Mouse (Mus musculus) neural tube, embryonic 12.5 days (tissue): ENCODE results near the gene Ap1ar. TPM values are rescaled to one million over a fixed set of nuclear protein-coding genes. Genes with fewer than 3 reads are reported as not detected.

ENCODE experiments used
- ATAC-seq: fragments of 200-750 bp; cut with Nextera tagmentation; 2 replicates; pipeline ENCODE4 v1.8.0; 2017; ENCODE audit warnings: low read depth, mild to moderate bottlenecking, moderate TSS enrichment, moderate library complexity; ENCODE audit not compliant: low FRiP score
- H3K27ac ChIP-seq: fragments of 300-500 bp; sonication (generic); 2 replicates; pipeline ENCODE4 v1.5.1; 2016
- H3K27me3 ChIP-seq: fragments of 300-500 bp; sonication (generic); replicated peaks from 2 replicates; pipeline ENCODE4 v1.6.1; 2016; ENCODE audit warnings: mild to moderate bottlenecking
- H3K36me3 ChIP-seq: fragments of 300-500 bp; sonication (generic); 2 replicates; pipeline ENCODE4 v1.6.1; 2016; ENCODE audit warnings: mild to moderate bottlenecking
- H3K4me1 ChIP-seq: fragments of 300-500 bp; sonication (generic); 2 replicates; pipeline ENCODE4 v1.6.1; 2016
- H3K4me2 ChIP-seq: fragments of 300-500 bp; sonication (generic); replicated peaks from 2 replicates; pipeline ENCODE4 v1.6.1; 2016; ENCODE audit warnings: mild to moderate bottlenecking
- H3K4me3 ChIP-seq: fragments of 300-500 bp; sonication (generic); 2 replicates; pipeline ENCODE4 v1.5.1; 2016
- H3K9ac ChIP-seq: fragments of 300-500 bp; sonication (generic); 2 replicates; pipeline ENCODE4 v1.6.1; 2016; ENCODE audit warnings: mild to moderate bottlenecking
- H3K9me3 ChIP-seq: fragments of 300-500 bp; sonication (generic); 2 replicates; pipeline ENCODE4 v1.6.1; 2016; ENCODE audit warnings: mild to moderate bottlenecking
- WGBS: fragments of 180-500 bp; shearing (Covaris S2); methylation state at CpG from one replicate; pipeline ENCODE4 v1.1.7; 2016; 5-methylcytosine and 5-hydroxymethylcytosine counted together
- polyA plus RNA-seq: library from polyadenylated mRNA; unstranded; fragments of >200 nt; fragmentation: Nextera tagmentation; extraction: Ambion mirVana; gene quantifications from 2 replicates; pipeline ENCODE4 v1.2.1, GENCODE M21; 2016

The Ap1ar gene
- polyA plus RNA-seq, 1 experiment from 2014 or later = 93.6 TPM

- WGBS = 89% methylated on average over 6 of the region's 6 CpGs
- Histone ChIP-seq H3K36me3 (peaks cover 3% of the 10 kb centered on the region; the same call in 1 of the 2 replicates), H3K9me3 (no peaks in the 10 kb centered on the region), H3K4me3 (no peak overlapping the region), H3K9ac (no peak overlapping the region), H3K27ac (no peak overlapping the region), H3K4me1 (peaks cover 20% of the 10 kb centered on the region), H3K27me3 (no peaks in the 10 kb centered on the region), H3K4me2 (peak overlapping the region; percentile 91)
- no peak for ATAC-seq
Measured at GRCm38 (mm10) chr3:127835594-127835993, 1.7 kb downstream of the Ap1ar start.

GRCm38 (mm10) chr3:127834040-127834439, 3.3 kb downstream of the Ap1ar start:
- ATAC-seq = no peak
- 92% methylated on average over 4 of the region's 4 CpGs for WGBS
- Histone ChIP-seq H3K9ac (no peak overlapping the region), H3K4me1 (peaks cover 20% of the 10 kb centered on the region), H3K4me2 (no peak overlapping the region), H3K9me3 (no peaks in the 10 kb centered on the region), H3K4me3 (no peak overlapping the region), H3K27me3 (no peaks in the 10 kb centered on the region), H3K36me3 (peaks cover 3% of the 10 kb centered on the region; the same call in 1 of the 2 replicates), H3K27ac (no peak overlapping the region)

DNA sequence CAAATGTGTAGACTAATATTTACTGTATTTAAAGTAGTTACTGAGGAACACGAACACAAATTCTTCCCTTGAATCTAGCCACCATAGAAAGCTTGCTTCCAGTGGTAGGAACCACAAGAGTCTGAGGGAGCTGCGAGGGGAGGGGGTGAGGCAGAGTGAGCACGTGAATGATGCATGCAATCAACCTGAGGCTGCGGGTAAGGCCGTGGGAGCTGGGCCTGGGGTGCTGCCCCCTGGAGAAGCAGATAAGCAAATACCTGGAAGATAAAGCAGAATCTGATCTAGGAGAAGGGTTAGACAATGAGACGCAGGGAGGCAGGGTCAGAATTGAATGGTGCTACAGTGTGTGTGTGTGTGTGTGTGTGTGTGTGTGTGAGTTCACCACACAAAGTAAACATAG, 6.2 kb downstream of the Ap1ar start:
- 54% methylated on average over 6 of the region's 6 CpGs for WGBS
- Histone ChIP-seq H3K36me3 (peaks cover 3% of the 10 kb centered on the region; the same call in 1 of the 2 replicates), H3K27me3 (no peaks in the 10 kb centered on the region), H3K4me3 (no peak overlapping the region), H3K9me3 (no peaks in the 10 kb centered on the region), H3K4me1 (peaks cover 22% of the 10 kb centered on the region), H3K9ac (no peak overlapping the region), H3K27ac (no peak overlapping the region), H3K4me2 (no peak overlapping the region)
- no peak for ATAC-seq

DNA sequence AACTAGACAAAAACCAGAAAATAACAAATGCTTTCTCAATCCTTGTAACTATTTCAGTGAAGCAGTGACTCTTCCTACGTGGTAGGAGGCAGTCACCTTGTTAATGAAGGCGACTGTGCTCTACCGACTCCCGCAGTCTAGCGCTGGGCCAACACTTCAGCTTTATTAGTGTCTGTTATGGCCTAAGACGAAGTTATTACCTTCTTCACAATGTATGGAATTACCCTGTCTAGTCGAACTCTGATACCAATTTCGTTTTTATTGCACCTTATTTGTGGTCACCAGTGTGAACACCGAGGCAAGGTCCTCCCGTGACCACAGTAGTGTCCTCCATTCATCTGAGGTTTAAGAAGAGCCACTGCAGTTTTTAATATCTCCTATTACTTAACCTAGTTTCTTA, 7.1 kb downstream of the Ap1ar start:
- no peak for ATAC-seq

GRCm38 (mm10) chr3:127827123-127827522, 10.2 kb downstream of the Ap1ar start:
- H3K4me2 ChIP-seq = no peak overlapping the region; the same call in 1 of the 2 replicates
- ATAC-seq = 0 out of 2 replicates have a peak, but pooled peaks have one; percentile 50
- H3K9ac ChIP-seq = no peak overlapping the region

More for the DNA sequence above, 7.1 kb downstream of the Ap1ar start:
- H3K9ac ChIP-seq = no peak overlapping the region
- H3K4me2 ChIP-seq = no peak overlapping the region
- H3K27me3 ChIP-seq = no peaks in the 10 kb centered on the region
- H3K9me3 ChIP-seq = no peaks in the 10 kb centered on the region
- H3K4me3 ChIP-seq = no peak overlapping the region
- H3K27ac ChIP-seq = no peak overlapping the region
- peaks cover 14% of the 10 kb centered on the region for H3K4me1 ChIP-seq
- peaks cover 3% of the 10 kb centered on the region; the same call in 1 of the 2 replicates for H3K36me3 ChIP-seq
- WGBS = 47% methylated on average over 10 of the region's 10 CpGs

GRCm38 (mm10) chr3:127826503-127826902, 10.8 kb downstream of the Ap1ar start:
- Histone ChIP-seq H3K36me3 (peaks cover 9% of the 10 kb centered on the region), H3K27ac (no peak overlapping the region), H3K9me3 (no peaks in the 10 kb centered on the region), H3K4me2 (no peak overlapping the region), H3K9ac (no peak overlapping the region), H3K27me3 (no peaks in the 10 kb centered on the region), H3K4me3 (no peak overlapping the region), H3K4me1 (peaks cover 12% of the 10 kb centered on the region)
- 54% methylated on average over 7 of the region's 7 CpGs for WGBS
- no peak for ATAC-seq

More at GRCm38 (mm10) chr3:127827123-127827522, 10.2 kb downstream of the Ap1ar start:
- peaks cover 4% of the 10 kb centered on the region; the same call in 1 of the 2 replicates for H3K36me3 ChIP-seq
- H3K27ac ChIP-seq = no peak overlapping the region
- WGBS = 54% methylated on average over 7 of the region's 7 CpGs
- H3K27me3 ChIP-seq = no peaks in the 10 kb centered on the region
- H3K4me1 ChIP-seq = peaks cover 12% of the 10 kb centered on the region
- no peaks in the 10 kb centered on the region for H3K9me3 ChIP-seq
- no peak overlapping the region for H3K4me3 ChIP-seq

DNA sequence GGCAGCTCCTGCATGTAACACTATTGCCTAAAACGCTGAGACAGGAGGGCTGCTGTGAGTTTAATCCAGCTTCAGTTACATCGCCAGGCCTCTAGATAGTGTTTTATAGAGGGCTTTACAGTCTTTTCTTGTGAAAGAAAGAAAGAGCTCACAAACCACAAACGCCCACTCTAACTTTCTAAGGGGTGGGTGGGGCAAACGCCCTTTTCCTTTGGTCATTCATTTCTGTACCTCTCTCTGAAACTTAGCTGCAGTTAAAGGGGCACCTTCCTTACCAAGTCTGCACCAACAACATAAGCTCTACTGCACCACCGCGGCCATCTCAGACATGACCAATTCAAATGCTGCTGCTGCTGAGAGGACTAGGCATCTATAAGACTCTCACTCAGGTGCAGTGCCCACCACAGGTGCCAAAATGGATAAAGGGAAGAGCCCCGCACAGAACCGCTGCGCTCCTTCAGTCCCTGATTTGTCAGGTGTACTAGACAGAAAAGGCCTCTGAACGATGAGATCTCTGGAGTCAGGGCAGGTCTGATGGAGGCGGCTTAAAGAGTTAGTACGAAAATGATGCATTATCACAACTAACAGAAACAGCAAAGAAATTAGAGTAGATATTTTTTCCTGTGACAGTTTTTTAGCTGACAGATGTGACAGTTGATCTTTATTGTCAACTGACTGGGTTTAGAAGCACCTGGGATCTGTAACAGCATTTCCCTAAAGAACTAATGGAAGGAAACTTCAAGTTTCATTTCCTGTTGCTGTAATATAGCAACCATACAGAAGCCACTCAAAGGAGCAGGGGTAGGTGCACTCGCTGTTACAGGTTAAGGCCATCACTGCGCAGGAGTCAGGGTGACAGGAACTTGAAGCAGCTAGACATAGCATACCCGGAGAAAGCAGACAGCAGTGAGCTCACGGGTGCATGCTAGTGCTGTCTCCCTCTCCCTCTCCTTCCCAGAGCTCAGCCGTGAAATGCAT, 13.1 kb downstream of the Ap1ar start:
- no peaks in the 10 kb centered on the region for H3K27me3 ChIP-seq
- no peak overlapping the region for H3K9ac ChIP-seq
- H3K27ac ChIP-seq = no peak overlapping the region
- ATAC-seq = no peak
- H3K4me3 ChIP-seq = no peak overlapping the region
- no peaks in the 10 kb centered on the region for H3K9me3 ChIP-seq
- no peak overlapping the region for H3K4me2 ChIP-seq
- peaks cover 19% of the 10 kb centered on the region for H3K36me3 ChIP-seq
- peaks cover 12% of the 10 kb centered on the region for H3K4me1 ChIP-seq
- WGBS = 66% methylated on average over 17 of the region's 17 CpGs

- Histone ChIP-seq H3K27ac (no peak overlapping the region), H3K9ac (no peak overlapping the region), H3K36me3 (peaks cover 27% of the 10 kb centered on the region), H3K4me2 (no peak overlapping the region), H3K27me3 (no peaks in the 10 kb centered on the region), H3K9me3 (no peaks in the 10 kb centered on the region), H3K4me1 (0 out of 2 replicates have a peak, but pooled peaks cover under 1% of the 10 kb centered on the region), H3K4me3 (no peak overlapping the region)
- WGBS = 90% methylated on average over 5 of the region's 5 CpGs
- no peak for ATAC-seq
Measured at GRCm38 (mm10) chr3:127821209-127821608, 16.1 kb downstream of the Ap1ar start.

DNA sequence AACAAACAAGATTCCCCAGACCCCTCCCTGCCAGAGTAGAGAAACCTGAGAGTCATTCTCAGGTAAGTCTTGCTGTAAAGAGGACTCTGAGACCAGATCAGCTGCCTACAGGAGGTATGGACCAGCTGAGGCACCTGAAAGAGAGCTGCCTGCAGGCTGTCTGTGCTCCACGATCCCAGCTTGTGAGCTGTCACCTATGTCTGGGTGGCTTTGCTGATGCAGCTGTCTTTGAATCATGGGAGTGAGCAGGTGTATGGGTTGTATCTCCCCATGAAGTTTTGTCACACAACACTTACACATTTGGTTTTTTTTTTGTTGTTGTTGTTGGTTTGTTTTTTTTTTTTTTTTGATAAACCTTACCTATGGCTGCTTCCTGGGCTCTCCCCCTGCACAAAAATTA, 16.9 kb downstream of the Ap1ar start:
- 95% methylated on average over 1 of the region's 1 CpGs for WGBS
- no peak for ATAC-seq
- no peaks in the 10 kb centered on the region for H3K9me3 ChIP-seq
- no peaks in the 10 kb centered on the region for H3K4me1 ChIP-seq
- no peak overlapping the region for H3K4me2 ChIP-seq
- H3K9ac ChIP-seq = no peak overlapping the region
- H3K27ac ChIP-seq = no peak overlapping the region
- H3K4me3 ChIP-seq = no peak overlapping the region
- peaks cover 27% of the 10 kb centered on the region for H3K36me3 ChIP-seq
- H3K27me3 ChIP-seq = no peaks in the 10 kb centered on the region

DNA sequence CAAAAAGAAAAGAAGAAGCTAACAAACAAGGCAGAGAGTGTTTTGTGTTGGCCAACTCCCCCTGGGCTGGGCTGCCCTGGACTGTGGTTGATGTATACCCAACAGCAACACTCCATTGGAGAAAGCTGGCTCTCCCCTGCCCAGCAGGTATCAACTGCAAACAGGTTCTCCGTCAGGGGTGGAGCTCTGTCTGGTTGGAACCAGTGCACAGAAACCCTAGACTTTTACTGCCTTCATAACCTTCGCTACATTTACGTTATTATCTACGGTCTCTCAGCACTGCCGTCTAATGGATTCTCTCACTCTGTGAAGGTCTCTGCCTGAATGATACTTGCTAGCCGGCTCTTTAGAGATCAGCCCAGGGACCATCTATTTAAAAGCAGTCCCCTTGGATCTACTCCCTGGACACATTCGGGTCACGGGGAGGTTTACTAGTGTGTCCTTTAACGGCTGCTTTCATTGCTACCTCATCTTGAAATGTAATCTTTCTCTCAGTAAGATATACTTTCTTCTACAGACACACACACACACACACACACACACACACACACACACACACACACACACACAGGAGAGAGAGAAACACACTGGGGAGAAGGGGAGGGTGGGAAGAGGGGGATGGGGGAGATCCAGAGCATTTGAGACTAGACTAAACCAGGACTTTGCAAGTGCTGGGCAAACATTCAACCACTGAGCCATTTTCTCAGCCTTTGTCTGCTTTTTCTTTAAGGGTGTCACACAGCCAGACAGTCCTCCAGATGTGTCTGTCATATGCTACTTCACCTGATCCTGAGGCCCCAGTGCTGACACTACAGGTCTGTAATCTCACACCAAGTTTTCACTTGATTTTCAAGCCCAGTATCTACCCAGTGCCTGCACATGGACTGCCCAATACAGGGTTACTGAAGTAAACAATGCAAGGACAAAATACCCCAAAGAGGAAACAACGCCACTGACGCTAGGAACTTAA, 18.3 kb downstream of the Ap1ar start:
- Histone ChIP-seq H3K36me3 (peaks cover 27% of the 10 kb centered on the region), H3K27me3 (no peaks in the 10 kb centered on the region), H3K9me3 (no peaks in the 10 kb centered on the region), H3K4me3 (no peak overlapping the region), H3K27ac (no peak overlapping the region), H3K4me1 (no peaks in the 10 kb centered on the region), H3K9ac (no peak overlapping the region), H3K4me2 (no peak overlapping the region)
- 66% methylated on average over 11 of the region's 11 CpGs for WGBS
- no peak for ATAC-seq

DNA sequence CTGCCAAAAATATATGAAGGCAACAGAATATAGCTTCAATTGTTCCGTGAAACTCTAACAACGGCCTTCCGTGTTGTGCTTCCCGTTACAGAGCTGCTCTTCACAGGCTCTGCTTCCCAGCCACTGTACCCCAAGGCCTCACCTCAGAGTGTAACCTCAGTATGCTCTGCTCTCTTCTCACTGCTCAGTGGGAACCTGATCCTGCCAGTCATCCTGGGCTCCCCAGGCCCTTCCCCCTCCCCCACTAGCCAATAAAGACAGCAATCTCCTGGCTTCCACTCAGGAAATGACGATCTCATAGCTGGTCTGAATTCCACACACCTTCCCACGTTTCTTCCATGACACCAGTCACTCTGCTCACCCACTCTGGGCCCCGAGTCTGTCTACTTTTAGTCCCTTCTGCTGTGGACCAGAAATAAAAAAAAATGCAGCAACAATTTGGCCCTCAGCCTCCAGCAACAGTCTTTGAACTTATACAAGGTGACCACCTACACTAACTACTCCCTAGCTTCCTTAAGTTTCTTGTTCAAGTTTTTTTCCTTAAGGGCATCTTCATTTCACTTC, 20.1 kb downstream of the Ap1ar start:
- 72% methylated on average over 7 of the region's 7 CpGs for WGBS
- Histone ChIP-seq H3K4me1 (no peaks in the 10 kb centered on the region), H3K4me2 (no peak overlapping the region), H3K4me3 (no peak overlapping the region), H3K27ac (no peak overlapping the region), H3K36me3 (peaks cover 36% of the 10 kb centered on the region), H3K27me3 (no peaks in the 10 kb centered on the region), H3K9ac (no peak overlapping the region), H3K9me3 (no peaks in the 10 kb centered on the region)
- ATAC-seq = no peak
